Mouse (Mus musculus) liver (tissue): ENCODE measurements around the gene Dbn1.
A peak's percentile ranks its signal among the peaks of the same experiment; 100 is the strongest.
"Not testable (repeated sequence)": the region's sequence is repeated elsewhere in the genome, so short reads cannot be mapped to it uniquely, and the experiment has no call there.

ENCODE experiments used
- DNase-seq: peaks from one replicate; pipeline ENCODE4 v3.0.0-alpha.2; 2020; ENCODE audit warnings: mixed read lengths

The Dbn1 gene

GRCm38 (mm10) chr13:55448131-55448530 lies 39.8 kb downstream of the Dbn1 start:
- DNase-seq = no peak

- peak; percentile 31 for DNase-seq
Measured at GRCm38 (mm10) chr13:55447543-55447943, 40.4 kb downstream of the Dbn1 start.

- peak; percentile 90 for DNase-seq
Measured at GRCm38 (mm10) chr13:55446483-55447105, 41.3 kb downstream of the Dbn1 start.

DNA sequence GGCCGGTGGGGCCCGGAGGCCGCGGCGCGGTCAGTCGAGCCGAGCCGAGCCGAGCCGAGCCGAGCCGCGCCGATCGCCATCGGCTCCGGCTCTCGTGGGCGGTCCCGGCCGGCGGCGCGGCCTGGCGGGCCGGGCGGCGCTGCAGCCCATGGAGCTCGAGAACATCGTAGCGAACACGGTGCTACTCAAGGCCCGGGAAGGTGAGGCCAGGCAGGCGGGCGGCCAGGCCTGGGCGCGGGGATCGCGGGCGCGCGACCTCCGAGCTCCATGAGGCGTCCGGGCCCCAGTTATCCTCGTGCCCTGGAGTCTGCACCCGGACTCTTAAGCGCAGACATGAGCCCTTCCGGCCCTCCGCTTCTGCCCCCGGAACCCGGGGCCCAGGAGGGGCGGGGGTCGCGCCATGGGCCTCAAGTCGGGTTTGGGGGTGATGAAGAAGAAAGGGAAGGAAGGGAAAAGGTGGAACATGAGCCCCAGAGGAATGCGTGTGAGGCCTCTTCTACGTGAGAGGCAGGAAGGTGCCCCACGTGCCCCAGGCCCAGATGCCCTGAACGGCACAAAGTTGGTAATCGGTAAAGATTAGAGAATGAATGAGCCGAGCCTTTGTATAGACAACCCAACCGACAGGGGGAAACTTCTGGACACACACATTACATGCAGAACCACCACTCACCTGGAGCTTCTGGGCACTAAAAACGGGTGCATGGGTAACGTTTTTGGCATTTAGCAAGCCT lies 42.4 kb downstream of the Dbn1 start:
- DNase-seq = peak; percentile 30

- DNase-seq = peak; percentile 100
Measured at GRCm38 (mm10) chr13:55444937-55445315, 43.0 kb downstream of the Dbn1 start, which contains the start of gene Grk6. Gene Grk6, plus strand, starts transcription at chr13:55445072.

DNA sequence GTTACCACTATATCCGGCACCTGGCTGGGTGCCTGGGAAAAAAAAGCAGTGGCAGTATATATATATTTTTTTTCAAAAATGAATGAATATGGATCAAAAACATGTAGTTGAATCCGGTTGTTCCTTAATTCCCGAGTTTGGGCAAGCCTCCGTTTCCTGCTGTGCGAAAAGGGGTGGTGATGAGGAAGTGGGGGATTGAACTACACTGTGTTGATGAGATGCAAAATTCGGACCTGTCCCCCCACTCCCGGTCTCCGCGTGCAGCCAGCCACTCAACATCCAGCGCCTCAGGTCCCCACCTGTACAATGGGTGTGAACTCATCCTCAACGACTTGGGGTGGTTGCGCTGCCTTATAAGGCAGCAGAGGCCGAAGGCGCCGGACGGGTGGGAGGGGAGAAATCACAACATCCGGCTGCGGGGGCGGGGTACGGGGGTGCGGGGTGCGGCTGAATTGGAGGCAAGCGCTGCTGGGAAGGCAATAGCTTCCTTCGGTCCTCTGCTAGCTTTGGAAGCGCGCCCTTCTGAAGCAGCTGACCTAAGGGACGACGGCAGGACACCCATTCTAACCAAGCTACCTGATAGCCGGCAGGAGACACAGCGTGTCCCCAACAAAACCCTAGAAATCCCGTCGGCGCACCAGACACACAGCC lies 43.5 kb downstream of the Dbn1 start:
- DNase-seq = peak; percentile 87

GRCm38 (mm10) chr13:55443799-55444285 lies 44.1 kb downstream of the Dbn1 start:
- DNase-seq = no peak

GRCm38 (mm10) chr13:55437111-55437629 lies 50.7 kb downstream of the Dbn1 start:
- not testable (repeated sequence) for DNase-seq

DNA sequence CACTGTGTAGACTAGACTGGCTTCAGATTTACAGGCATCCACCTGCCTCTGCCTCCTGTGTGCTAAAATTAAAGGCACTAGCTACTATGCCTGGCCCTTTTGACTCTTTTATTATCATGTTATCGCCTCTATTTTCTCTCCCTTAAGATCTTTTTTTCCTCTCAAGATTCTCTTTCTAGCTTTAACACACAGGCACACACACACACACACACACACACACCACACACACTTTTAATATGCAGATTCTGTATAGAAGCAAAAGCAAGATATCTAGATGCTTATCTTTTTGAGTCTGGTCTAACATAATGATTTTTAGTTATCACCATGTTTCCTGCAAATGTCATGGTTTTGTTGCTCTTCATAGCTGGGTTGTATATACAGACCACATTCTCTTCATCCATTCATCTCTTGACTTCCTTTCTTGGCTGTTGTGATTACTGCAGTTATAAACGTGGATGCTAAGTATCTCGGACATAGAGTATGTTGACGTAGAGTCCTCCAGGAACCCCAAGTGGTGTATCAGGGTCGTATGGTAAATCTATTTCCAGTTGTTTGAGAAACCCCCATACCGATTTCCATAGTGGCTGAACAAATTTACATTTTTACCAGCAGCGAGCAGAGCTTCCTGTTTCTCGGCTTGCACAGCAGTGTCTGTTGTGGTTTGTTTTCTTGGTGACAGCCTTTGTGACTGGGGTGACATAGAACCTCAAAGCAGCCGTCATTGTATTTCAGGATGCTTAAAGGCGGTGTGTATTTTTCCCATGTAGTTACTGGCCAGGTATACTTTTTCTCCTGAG lies 55.8 kb downstream of the Dbn1 start:
- no peak for DNase-seq

- no peak for DNase-seq
Measured at GRCm38 (mm10) chr13:55430566-55430965, 57.3 kb downstream of the Dbn1 start.

DNA sequence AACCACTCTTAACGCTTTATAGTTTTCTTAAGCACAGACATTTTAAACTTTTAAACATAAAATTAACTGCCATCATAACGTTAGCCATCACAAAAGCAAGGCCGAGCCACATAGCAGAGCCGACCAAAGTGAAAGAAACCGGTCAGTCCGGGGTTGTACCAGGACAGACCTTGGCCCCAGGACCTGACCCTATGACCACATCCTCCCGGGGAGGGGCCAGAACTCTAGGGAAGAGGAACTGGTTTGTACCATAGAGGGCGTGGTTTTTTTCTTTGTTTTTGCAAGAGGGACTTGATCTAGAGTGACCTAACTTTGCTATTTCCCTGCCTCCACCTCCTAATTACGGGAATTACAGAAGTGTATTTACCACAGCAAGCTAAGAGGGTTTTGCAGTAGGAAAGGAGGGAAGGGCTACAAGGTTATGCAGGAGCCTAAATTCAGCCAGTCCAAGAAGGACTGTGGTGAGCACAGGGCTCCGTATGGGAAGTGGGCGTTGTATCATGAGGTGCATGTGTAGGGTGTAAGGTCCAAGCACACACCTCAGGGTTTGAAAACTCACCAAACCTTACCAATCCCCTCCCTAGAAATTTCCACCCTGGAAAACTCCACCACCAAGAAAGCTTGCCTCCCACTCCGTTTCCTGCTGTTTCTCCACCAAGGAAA lies 58.6 kb downstream of the Dbn1 start:
- peak; percentile 63 for DNase-seq

DNA sequence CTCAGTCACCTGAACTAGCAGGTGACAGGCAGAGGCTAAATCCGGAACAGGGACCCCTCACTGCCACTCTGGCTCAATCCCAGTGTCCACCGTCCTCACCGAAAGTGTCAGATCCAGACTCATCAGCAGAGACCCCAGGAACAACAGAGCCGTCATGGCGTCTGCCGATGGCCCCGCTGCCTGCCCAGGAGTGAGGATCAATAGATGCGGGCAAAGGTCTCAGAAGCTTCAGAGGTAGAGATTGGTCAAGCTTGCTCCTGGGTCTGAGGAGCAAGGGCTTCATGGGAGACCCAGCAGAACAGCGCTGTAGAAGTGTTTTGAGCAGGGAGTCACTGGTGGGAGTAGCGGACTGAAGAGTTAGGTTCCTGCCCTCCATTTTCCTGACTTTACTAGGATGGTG lies 61.3 kb downstream of the Dbn1 start, which contains the start of gene F12:
Gene F12 (minus strand): TSS at position 181 of the 400 bp plus-strand sequence.
- DNase-seq = no peak
